Mouse (Mus musculus): ENCODE measurements around the gene Mtch2. TPM values are rescaled to one million over a fixed set of nuclear protein-coding genes. Genes with fewer than 3 reads are reported as not detected.
"Not testable (repeated sequence)": the region's sequence is repeated elsewhere in the genome, so short reads cannot be mapped to it uniquely, and the experiment has no call there.

The Mtch2 gene
- polyA plus RNA-seq (2015; fragmentation: Nextera tagmentation; extraction: Ambion mirVana): 232 and 237 TPM in 2 replicates

DNA sequence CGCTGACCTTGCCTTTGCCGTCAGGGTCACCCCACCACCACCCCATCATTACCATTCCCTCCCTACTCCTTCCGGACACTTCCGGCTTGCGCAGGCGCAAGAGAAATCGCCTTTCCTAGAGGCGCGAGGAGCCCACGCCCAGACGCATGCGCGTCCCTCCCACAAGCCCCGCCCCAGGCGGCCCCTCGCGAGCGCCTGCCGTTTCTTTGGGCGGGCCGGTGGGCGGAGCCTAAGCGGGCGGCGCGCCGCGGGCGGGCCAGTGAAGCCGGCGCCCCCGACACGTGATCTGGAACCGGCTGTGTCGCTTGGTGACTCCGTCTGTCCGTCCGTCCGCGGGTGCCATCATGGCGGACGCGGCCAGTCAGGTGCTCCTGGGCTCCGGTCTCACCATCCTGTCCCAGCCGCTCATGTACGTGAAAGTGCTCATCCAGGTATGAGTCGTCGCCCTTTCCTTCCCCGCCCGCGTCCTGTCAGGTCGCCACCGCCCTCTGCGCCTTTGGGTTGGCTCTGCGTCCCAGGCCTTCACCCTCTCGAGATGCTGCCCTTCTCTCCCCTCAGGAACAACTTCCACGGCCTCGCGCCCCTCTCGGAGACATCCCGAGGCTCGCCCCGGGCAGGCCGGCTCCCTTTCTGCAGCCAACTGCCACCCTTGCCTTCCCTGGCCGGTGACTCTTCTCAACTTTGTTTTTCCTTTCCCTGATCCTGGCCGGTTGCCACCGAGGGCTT is at the start of gene Mtch2:
Gene Mtch2, plus strand, starts transcription at position 201 of the 726 bp plus-strand sequence.
- Histone ChIP-seq H3K27me3 (replicated peaks) (no peaks in the 10 kb centered on the region), H3K36me3 (0 out of 2 replicates have a peak, but pooled peaks cover 15% of the 10 kb centered on the region), H3K9ac (peak within 1 kb of the TSS; percentile 78), H3K4me2 (peak within 1 kb of the TSS; percentile 74), H3K27ac (peak within 1 kb of the TSS; percentile 82), H3K4me1 (0 out of 2 replicates have a peak, but pooled peaks cover 6% of the 10 kb centered on the region), H3K9me3 (no peaks in the 10 kb centered on the region), H3K4me3 (replicated peaks) (peak within 1 kb of the TSS; percentile 92)
- ATAC-seq (ENCODE audit: insufficient read depth, low FRiP score, low read depth): peak; percentile 96
- WGBS: under 1% methylated on average over 67 of the region's 67 CpGs

DNA sequence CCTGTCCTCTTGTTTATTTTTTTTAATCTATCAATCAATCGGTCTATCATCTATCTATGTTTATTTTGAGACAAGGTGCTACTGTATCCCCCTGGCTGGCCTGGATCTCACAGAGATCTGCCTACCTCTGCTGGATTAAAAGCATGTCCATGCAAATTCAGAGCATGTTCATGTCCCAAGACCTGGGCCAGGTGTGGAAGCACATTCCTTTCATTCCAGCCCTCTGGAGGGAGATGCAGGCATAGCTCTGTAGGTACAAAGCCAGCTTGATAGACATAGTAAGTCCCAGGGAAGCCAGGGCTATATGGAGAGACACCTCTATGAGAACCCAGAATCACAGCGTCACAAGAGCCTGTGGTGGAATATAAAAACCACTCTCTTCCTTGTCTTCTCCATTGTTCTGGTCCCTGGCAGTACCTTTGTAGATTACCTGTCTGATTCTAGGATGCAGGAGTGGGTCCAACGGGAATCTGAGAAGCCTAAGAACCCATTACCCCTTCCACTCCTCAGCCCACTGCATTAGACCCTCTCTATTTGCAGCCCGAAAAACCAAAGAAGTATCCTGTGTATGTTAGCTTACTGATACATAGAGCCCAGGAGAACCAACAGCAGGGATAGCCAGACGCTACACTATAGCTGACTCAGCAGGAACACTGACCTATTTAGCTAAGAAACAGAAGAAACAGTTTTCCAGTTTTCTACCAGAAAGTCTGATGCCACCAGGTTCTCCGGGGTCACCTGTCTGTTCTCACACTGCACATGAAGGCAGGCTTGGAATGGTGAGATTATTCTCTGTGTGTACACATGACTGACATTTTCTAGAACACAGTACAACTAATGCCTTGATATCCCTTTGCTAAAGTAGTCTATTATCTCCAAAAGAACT is 38.5 kb upstream of the Mtch2 start:
- ATAC-seq (ENCODE audit: insufficient read depth, low FRiP score, low read depth): no peak
- WGBS: 77% methylated on average over 6 of the region's 6 CpGs
- no peak overlapping the region for H3K27ac ChIP-seq
- H3K4me2 ChIP-seq: no peak overlapping the region
- H3K9me3 ChIP-seq: no peaks in the 10 kb centered on the region
- H3K36me3 ChIP-seq: no peaks in the 10 kb centered on the region
- H3K27me3 ChIP-seq (replicated peaks): no peaks in the 10 kb centered on the region
- H3K9ac ChIP-seq: no peak overlapping the region
- no peak overlapping the region for H3K4me3 ChIP-seq (replicated peaks)
- H3K4me1 ChIP-seq: no peaks in the 10 kb centered on the region

DNA sequence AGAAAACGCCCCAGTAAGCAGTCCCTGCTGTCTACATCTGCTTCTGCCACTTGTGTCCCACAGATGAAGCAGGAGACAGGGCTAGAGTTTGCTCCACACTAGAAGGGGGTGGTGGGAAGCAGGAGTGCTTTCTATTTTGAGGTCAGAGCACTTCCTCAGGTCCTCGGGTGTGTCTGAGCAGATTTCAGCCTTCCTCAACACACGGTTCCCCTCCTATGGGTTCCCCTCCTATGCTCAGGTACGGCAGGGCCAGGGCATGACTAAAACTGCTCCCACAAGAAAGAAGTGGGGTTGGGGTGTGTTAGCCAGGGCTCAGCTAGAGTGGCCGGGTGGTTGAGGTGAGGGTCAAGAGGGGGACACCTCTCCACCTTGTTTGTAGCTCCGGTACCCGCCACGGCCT is 36.2 kb upstream of the Mtch2 start:
- 84% methylated on average over 8 of the region's 8 CpGs for WGBS
- no peak overlapping the region for H3K9ac ChIP-seq
- H3K27ac ChIP-seq: no peak overlapping the region
- ATAC-seq (ENCODE audit: insufficient read depth, low FRiP score, low read depth): no peak
- no peak overlapping the region for H3K4me3 ChIP-seq (replicated peaks)
- no peaks in the 10 kb centered on the region for H3K27me3 ChIP-seq (replicated peaks)
- H3K36me3 ChIP-seq: no peaks in the 10 kb centered on the region
- H3K4me1 ChIP-seq: no peaks in the 10 kb centered on the region
- H3K4me2 ChIP-seq: no peak overlapping the region
- H3K9me3 ChIP-seq: no peaks in the 10 kb centered on the region

DNA sequence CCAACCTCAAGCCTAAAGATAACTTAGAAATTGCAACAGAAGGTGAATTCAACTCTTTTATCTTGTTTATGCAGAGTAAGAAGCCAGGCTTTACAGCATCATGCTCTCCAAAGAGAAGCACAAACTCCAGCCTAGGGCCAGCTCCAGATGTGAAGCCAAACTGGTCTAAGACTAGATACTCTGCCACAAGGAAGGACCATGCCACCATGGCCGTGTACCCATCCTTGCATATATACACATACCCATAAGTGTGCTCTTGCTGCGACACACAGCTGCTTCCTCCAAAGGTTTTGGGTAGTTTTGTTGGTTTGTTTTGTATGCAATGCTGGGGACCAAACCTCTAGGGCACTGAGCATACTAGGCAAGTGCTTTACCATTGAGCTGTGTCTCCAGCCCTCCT is 31.7 kb upstream of the Mtch2 start:
- Histone ChIP-seq H3K4me1 (no peaks in the 10 kb centered on the region), H3K27ac (no peak overlapping the region), H3K36me3 (no peaks in the 10 kb centered on the region), H3K4me3 (replicated peaks) (no peak overlapping the region), H3K9ac (no peak overlapping the region), H3K9me3 (no peaks in the 10 kb centered on the region), H3K27me3 (replicated peaks) (no peaks in the 10 kb centered on the region), H3K4me2 (no peak overlapping the region)
- 71% methylated on average over 2 of the region's 2 CpGs for WGBS
- ATAC-seq (ENCODE audit: insufficient read depth, low FRiP score, low read depth): no peak

DNA sequence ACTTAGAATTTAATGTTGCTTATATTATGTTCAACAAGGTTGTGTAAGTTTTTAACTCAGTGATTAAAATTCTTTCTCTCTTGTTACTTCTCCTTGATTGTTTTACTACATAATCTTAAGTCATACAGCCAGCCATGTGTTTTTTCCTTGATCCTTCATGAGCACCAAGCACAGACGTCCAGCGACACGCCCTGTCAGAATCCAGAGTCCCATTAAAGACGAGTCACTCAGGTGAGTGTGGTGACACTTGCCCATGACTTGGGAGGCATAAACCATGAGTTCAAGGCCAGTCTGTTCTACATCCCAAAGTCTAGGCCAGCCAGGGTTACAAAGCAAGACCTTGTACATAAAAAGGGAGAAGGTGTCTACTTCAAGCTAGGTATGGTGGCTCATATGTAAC is 30.8 kb upstream of the Mtch2 start:
- Histone ChIP-seq H3K4me2 (no peak overlapping the region), H3K36me3 (no peaks in the 10 kb centered on the region), H3K9ac (no peak overlapping the region), H3K9me3 (no peaks in the 10 kb centered on the region), H3K4me3 (replicated peaks) (no peak overlapping the region), H3K27me3 (replicated peaks) (no peaks in the 10 kb centered on the region), H3K27ac (no peak overlapping the region), H3K4me1 (no peaks in the 10 kb centered on the region)
- ATAC-seq (ENCODE audit: insufficient read depth, low FRiP score, low read depth): no peak
- 78% methylated on average over 4 of the region's 4 CpGs for WGBS

DNA sequence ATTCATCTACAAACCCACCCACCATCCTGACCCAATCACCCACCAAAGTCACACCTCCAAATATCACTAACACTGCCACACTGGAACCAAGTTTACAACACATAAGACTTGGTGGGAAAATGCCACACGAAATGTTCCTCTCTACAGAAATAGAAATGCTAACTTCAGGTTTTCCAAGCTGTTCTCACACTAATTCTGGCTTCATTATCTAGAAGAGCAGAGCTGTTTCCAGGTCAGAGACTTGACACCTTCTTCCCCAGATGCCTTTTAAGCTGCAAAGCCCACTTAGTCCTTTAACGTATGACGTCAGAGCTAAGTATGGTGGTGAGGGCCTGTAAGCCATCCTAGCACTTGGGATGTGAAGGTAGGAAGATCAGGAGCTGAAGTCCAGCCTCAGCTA is 28.2 kb upstream of the Mtch2 start:
- H3K27ac ChIP-seq: no peak overlapping the region
- no peak overlapping the region for H3K4me3 ChIP-seq (replicated peaks)
- 84% methylated on average over 3 of the region's 3 CpGs for WGBS
- no peaks in the 10 kb centered on the region for H3K9me3 ChIP-seq
- no peaks in the 10 kb centered on the region for H3K36me3 ChIP-seq
- no peak for ATAC-seq (ENCODE audit: insufficient read depth, low FRiP score, low read depth)
- no peak overlapping the region for H3K9ac ChIP-seq
- H3K4me1 ChIP-seq: no peaks in the 10 kb centered on the region
- no peaks in the 10 kb centered on the region for H3K27me3 ChIP-seq (replicated peaks)
- H3K4me2 ChIP-seq: no peak overlapping the region

DNA sequence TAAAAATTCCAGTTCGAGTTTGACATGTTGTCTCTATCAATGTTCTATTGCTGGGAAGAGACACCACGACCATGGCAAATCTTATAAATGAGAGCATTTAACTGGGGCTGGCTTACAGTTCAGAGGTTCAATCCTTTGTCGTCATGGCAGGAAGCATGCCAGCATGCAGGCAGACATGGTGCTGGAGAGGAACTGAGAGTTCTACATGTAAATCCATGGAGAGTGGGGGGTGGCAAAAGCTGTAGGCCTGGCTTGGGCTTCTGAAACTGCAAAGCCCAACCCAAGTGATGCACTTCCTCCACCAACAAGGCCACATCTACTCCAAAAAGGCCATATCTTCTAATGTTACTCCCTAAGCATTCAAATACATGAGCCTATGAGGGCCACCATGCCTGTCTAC is 26.1 kb upstream of the Mtch2 start:
- Histone ChIP-seq H3K9me3 (no peaks in the 10 kb centered on the region), H3K36me3 (no peaks in the 10 kb centered on the region), H3K27ac (no peak overlapping the region), H3K4me3 (replicated peaks) (no peak overlapping the region), H3K4me1 (no peaks in the 10 kb centered on the region), H3K9ac (no peak overlapping the region), H3K4me2 (no peak overlapping the region), H3K27me3 (replicated peaks) (no peaks in the 10 kb centered on the region)
- WGBS: 81% methylated on average over 3 of the region's 3 CpGs
- no peak for ATAC-seq (ENCODE audit: insufficient read depth, low FRiP score, low read depth)

DNA sequence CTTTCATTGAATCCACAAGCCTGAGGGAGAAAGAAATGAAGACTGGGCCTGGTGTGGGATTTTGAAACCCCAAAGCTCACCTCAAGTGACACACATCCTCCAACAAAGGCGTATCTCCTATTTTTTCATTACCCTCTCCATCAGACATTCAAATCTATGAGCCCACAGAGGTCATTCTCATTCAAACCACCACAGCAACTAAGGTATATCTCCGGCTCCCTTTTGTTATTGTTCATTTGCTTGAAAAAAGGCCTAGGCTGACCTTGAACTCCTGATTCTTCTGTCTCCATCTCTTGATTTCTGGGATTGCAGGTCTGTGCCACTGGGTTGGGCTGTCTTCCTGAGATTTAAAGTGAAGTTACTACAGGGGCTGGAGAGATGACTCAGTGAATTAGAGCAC is 24.0 kb upstream of the Mtch2 start:
- Histone ChIP-seq H3K4me3 (replicated peaks) (no peak overlapping the region), H3K9me3 (no peaks in the 10 kb centered on the region), H3K27ac (no peak overlapping the region), H3K4me1 (no peaks in the 10 kb centered on the region), H3K27me3 (replicated peaks) (no peaks in the 10 kb centered on the region), H3K36me3 (no peaks in the 10 kb centered on the region), H3K9ac (no peak overlapping the region), H3K4me2 (no peak overlapping the region)
- WGBS: 90% methylated on average over 2 of the region's 2 CpGs
- no peak for ATAC-seq (ENCODE audit: insufficient read depth, low FRiP score, low read depth)

DNA sequence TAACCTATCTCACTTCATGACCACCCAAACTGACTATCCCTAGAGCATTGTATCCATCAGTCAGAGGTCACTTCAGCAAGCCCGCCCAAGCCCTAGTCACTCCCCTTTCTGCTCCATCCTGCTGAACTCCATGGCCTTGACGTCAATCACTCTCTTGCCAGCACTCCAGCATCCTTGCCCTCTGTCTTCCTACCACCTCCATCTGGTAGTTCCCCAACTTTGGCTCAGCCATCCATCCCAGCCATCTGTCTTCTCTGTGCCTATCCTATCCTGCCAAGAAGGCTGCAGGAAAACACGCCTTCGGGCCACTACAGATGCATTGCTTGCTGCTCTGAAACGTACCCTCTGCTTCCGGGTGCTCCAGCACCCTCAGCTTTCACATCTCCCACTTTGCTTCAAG is 23.2 kb upstream of the Mtch2 start:
- Histone ChIP-seq H3K9me3 (no peaks in the 10 kb centered on the region), H3K9ac (no peak overlapping the region), H3K4me1 (no peaks in the 10 kb centered on the region), H3K4me2 (no peak overlapping the region), H3K27me3 (replicated peaks) (no peaks in the 10 kb centered on the region), H3K27ac (no peak overlapping the region), H3K4me3 (replicated peaks) (no peak overlapping the region), H3K36me3 (no peaks in the 10 kb centered on the region)
- no peak for ATAC-seq (ENCODE audit: insufficient read depth, low FRiP score, low read depth)
- WGBS: 86% methylated on average over 6 of the region's 6 CpGs

DNA sequence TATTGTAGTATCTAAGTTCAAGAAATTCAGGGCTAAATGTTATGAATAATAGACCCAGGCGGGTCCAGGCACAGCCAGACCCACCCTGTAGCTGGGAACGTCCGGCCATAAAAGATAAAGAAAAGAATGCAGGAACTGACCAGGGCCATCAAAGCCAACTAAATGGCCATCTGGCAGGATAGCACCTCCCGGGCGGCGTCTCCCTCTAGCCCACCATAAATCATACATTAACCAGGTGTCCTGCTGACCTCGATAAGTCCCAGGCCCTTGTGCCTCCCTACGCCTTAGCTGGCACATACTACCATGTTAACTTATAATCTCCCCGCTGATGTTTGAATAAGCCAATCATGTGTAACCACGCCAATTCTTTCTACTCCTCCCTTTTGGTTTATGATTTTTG is 22.4 kb upstream of the Mtch2 start:
- H3K4me1 ChIP-seq; H3K9ac ChIP-seq; H3K36me3 ChIP-seq; H3K27me3 ChIP-seq (replicated peaks); ATAC-seq (ENCODE audit: insufficient read depth, low FRiP score, low read depth); H3K4me3 ChIP-seq (replicated peaks); H3K4me2 ChIP-seq; H3K27ac ChIP-seq; H3K9me3 ChIP-seq: not testable (repeated sequence)
- WGBS: 57% methylated on average over 10 of the region's 10 CpGs

DNA sequence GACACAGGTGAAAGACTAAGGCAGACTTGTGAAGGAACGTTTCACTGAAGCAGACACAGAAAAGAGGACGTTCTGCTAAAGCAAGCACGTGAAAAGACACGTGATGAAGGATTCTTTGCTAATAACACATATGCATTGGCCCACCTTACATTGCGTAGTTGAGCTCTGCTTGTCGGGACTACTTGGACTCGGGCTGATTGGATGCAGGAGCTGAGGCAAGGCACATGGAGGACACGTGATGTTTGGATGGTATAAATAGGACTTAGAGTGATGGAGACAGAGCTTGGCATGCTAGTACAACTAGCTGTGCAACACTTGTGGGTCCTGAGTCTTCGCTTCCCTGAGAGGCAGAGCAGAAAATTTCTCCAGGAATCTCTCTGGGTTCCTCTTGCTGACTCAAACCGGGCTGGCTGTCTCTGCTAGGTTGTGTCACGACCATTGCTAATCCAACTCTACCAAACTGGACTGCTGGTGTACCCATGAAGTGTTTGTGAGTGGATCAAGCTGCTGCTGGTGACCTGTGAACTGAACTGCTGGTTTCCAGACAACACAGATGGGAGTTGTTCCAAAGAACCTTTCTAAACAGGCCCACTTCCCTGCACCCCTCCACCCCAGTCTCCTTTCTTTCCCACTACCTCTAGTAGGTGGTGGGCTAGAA is 21.3 kb upstream of the Mtch2 start:
- WGBS: 79% methylated on average over 11 of the region's 11 CpGs
- no peaks in the 10 kb centered on the region for H3K36me3 ChIP-seq
- H3K4me2 ChIP-seq: no peak overlapping the region
- H3K4me3 ChIP-seq (replicated peaks): no peak overlapping the region
- ATAC-seq (ENCODE audit: insufficient read depth, low FRiP score, low read depth): no peak
- no peaks in the 10 kb centered on the region for H3K4me1 ChIP-seq
- H3K9ac ChIP-seq: no peak overlapping the region
- H3K9me3 ChIP-seq: no peaks in the 10 kb centered on the region
- no peak overlapping the region for H3K27ac ChIP-seq
- no peaks in the 10 kb centered on the region for H3K27me3 ChIP-seq (replicated peaks)

DNA sequence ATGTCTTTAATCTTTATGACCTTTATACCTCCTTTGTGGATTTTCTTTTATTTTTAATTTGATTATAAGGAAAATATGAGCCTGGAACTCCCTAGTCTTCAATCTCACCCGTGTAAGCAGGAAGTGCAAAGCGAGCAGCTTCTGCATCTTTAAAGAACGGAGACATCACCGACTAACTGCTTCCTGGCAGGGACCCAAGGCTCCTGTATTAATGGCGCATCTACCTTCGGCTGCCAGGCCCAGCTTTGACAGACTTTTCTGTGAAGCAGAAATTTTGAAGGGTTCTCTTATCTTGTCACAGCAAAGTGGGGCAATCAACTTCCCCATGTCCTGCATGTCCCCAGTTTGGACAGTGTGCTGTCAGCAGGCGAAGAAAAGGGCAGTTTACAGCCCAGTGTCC is 18.2 kb upstream of the Mtch2 start:
- WGBS: 56% methylated on average over 7 of the region's 7 CpGs
- H3K4me1 ChIP-seq: no peaks in the 10 kb centered on the region

More for the DNA sequence above, 18.2 kb upstream of the Mtch2 start:
- H3K27ac ChIP-seq: no peak overlapping the region
- H3K27me3 ChIP-seq (replicated peaks): no peaks in the 10 kb centered on the region
- no peaks in the 10 kb centered on the region for H3K9me3 ChIP-seq
- ATAC-seq (ENCODE audit: insufficient read depth, low FRiP score, low read depth): no peak
- no peak overlapping the region for H3K4me3 ChIP-seq (replicated peaks)
- no peaks in the 10 kb centered on the region for H3K36me3 ChIP-seq
- H3K4me2 ChIP-seq: no peak overlapping the region
- H3K9ac ChIP-seq: no peak overlapping the region
